Mouse (Mus musculus) ES-Bruce4 (cell line): ENCODE results near the gene Ppp1r27. TPM values are rescaled to one million over a fixed set of nuclear protein-coding genes. Genes with fewer than 3 reads are reported as not detected.

Source experiments
- H3K27ac ChIP-seq: 2 replicates; pipeline ENCODE4 v1.5.1; 2012; ENCODE audit warnings: low read length, inconsistent platforms; ENCODE audit not compliant: insufficient read depth
- H3K27me3 ChIP-seq: 2 replicates; pipeline ENCODE4 v1.6.1; 2012; ENCODE audit warnings: mild to moderate bottlenecking, low read length, inconsistent platforms; ENCODE audit not compliant: control insufficient read depth, poor library complexity, insufficient read depth, severe bottlenecking
- H3K36me3 ChIP-seq: 2 replicates; pipeline ENCODE4 v1.6.1; 2012; ENCODE audit warnings: inconsistent platforms, mild to moderate bottlenecking, low read length, moderate library complexity; ENCODE audit not compliant: control insufficient read depth, poor library complexity, insufficient read depth, severe bottlenecking
- H3K4me1 ChIP-seq: one replicate; pipeline ENCODE4 v1.8.1; 2011; ENCODE audit warnings: low read length; ENCODE audit not compliant: control insufficient read depth, insufficient read depth
- H3K4me3 ChIP-seq: 2 replicates; pipeline ENCODE4 v1.5.1; 2011; ENCODE audit warnings: low read depth, mild to moderate bottlenecking, low read length
- H3K9ac ChIP-seq: 2 replicates; pipeline ENCODE4 v1.6.1; 2012; ENCODE audit warnings: low read depth, mild to moderate bottlenecking, inconsistent platforms; ENCODE audit not compliant: poor library complexity, severe bottlenecking
- H3K9me3 ChIP-seq: replicated peaks from 2 replicates; pipeline ENCODE4 v1.6.1; 2012; ENCODE audit warnings: mild to moderate bottlenecking, low read length, inconsistent platforms; ENCODE audit not compliant: control insufficient read depth, poor library complexity, insufficient read depth, severe bottlenecking
- CTCF ChIP-seq: IDR thresholded peaks from one replicate; pipeline ENCODE4 v1.8.1; 2011; ENCODE audit warnings: low read depth, low read length
- EP300 ChIP-seq: IDR thresholded peaks from 2 replicates; pipeline ENCODE4 v1.6.1; 2011; ENCODE audit warnings: low read depth, low read length; ENCODE audit not compliant: insufficient read depth
- POLR2A ChIP-seq: IDR thresholded peaks from one replicate; pipeline ENCODE4 v1.8.1; 2011; ENCODE audit warnings: low read length; ENCODE audit not compliant: insufficient read depth
- polyA plus RNA-seq: library from polyadenylated mRNA; stranded (reverse); fragments of >200 nt; gene quantifications from 2 replicates; pipeline ENCODE4 v1.2.4, GENCODE M21; 2011; ENCODE audit warnings: low read depth; ENCODE audit not compliant: missing spikeins, insufficient read depth, insufficient read length

Ppp1r27 gene
- polyA plus RNA-seq, 1 experiment: not detected

DNA sequence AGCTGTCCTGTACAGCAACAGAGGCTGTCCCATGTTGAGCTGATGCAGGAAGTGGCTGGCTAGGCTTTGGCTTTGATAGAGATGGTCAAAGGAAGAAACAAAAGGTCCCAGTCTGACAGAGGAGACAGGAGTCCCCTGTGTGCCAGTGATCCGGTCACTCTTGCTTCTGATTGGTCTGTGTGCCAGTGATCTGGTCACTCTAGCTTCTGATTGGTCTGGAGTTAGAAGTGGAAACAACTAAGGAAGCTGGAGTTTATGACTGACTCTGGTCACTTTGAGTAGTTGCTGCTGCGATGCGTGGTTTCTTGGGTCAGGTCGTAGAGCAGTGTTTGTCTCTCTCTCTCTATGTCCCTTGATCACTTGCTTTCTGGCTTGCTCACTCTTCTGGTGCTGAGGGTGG, 49.2 kb downstream of the Ppp1r27 start:
- 0 out of 2 replicates have a peak, but pooled peaks cover 3% of the 10 kb centered on the region for H3K36me3 ChIP-seq
- H3K4me1 ChIP-seq: no peaks in the 10 kb centered on the region
- no peaks in the 10 kb centered on the region for H3K27me3 ChIP-seq
- no peak overlapping the region for H3K27ac ChIP-seq
- no peak overlapping the region for H3K9ac ChIP-seq
- H3K4me3 ChIP-seq: no peak overlapping the region
- TF ChIP-seq EP300 (no peak), CTCF (no peak), POLR2A (no peak)
- H3K9me3 ChIP-seq: no peaks in the 10 kb centered on the region

DNA sequence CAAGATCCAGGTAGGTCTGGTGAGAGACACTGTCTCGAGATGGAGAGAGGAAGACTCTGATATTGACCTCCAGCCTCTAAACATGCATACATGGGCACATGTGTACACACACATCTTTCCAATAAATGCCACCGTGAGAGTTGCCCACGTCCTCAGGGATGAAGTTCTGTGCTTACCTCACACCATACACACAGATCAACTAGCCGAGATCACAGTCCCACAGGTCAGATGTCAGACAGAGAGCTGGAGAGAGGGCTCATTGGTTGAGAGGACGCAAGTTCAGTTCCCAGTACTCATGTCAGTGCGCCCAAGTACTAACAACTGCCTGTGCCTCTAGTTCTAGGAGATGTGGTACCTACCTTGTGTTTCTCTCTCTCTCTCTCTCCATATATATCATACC, 49.9 kb downstream of the Ppp1r27 start:
- no peak overlapping the region for H3K4me3 ChIP-seq
- no peak for TF ChIP-seq CTCF
- no peak for TF ChIP-seq EP300
- TF ChIP-seq POLR2A: no peak
- H3K4me1 ChIP-seq: no peaks in the 10 kb centered on the region
- H3K9me3 ChIP-seq: no peaks in the 10 kb centered on the region
- H3K36me3 ChIP-seq: 0 out of 2 replicates have a peak, but pooled peaks cover 3% of the 10 kb centered on the region
- no peaks in the 10 kb centered on the region for H3K27me3 ChIP-seq
- no peak overlapping the region for H3K9ac ChIP-seq
- H3K27ac ChIP-seq: no peak overlapping the region

DNA sequence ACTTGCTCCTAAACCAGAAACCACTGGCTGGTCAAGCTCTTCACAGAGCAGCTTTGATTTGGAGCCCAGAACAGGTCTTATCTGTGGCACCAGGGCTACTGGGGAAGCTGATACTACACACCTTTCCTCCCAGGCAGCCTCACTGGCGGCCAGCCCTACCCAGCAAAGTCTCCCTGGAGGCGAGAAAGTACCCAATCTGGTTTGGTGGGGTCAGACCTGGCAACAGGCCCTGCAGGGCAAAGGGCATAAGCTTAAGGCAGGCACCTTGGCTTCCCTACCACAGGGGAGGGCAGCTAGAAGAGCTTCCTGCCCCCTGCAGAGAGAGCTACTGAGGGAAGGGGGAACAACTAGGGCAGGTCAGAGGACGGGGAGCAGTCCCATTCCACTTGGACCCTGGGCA, 50.6 kb downstream of the Ppp1r27 start:
- TF ChIP-seq EP300 (no peak), CTCF (no peak), POLR2A (no peak)
- H3K4me1 ChIP-seq: no peaks in the 10 kb centered on the region
- H3K9me3 ChIP-seq: no peaks in the 10 kb centered on the region
- no peaks in the 10 kb centered on the region for H3K27me3 ChIP-seq
- H3K27ac ChIP-seq: no peak overlapping the region
- no peak overlapping the region for H3K4me3 ChIP-seq
- H3K36me3 ChIP-seq: 0 out of 2 replicates have a peak, but pooled peaks cover 7% of the 10 kb centered on the region
- no peak overlapping the region for H3K9ac ChIP-seq

Other genes with a start within 250 kb of the Ppp1r27 start
- 2,484 and 2,505 TPM in 2 replicates for gene Actg1, start 202.6 kb downstream of the Ppp1r27 start, polyA plus RNA-seq
- not detected in 2 replicates for gene Fscn2, start 189.6 kb downstream of the Ppp1r27 start, polyA plus RNA-seq
- gene Faap100, start 172.4 kb downstream of the Ppp1r27 start, polyA plus RNA-seq: 13.2 and 15.2 TPM in 2 replicates
- gene Nploc4, start 113.4 kb downstream of the Ppp1r27 start, polyA plus RNA-seq: 66.9 and 77.2 TPM in 2 replicates
- not detected in 2 replicates for gene Tspan10, start 108.5 kb downstream of the Ppp1r27 start, polyA plus RNA-seq
- gene Pde6g, start 97.6 kb downstream of the Ppp1r27 start, polyA plus RNA-seq: 0.93 and 1.0 TPM in 2 replicates
- 5.8 and 6.1 TPM in 2 replicates for gene Oxld1, start 93.1 kb downstream of the Ppp1r27 start, polyA plus RNA-seq
- gene Ccdc137, start 93.0 kb downstream of the Ppp1r27 start, polyA plus RNA-seq: 15.0 and 16.1 TPM in 2 replicates
- gene Arl16, start 83.5 kb downstream of the Ppp1r27 start, polyA plus RNA-seq: 10.7 and 11.0 TPM in 2 replicates
- gene Mrpl12, start 66.5 kb downstream of the Ppp1r27 start, polyA plus RNA-seq: 83.6 and 90.5 TPM in 2 replicates
- 8.3 TPM in 2 replicates for gene Slc25a10, start 59.3 kb downstream of the Ppp1r27 start, polyA plus RNA-seq
- gene Gcgr, start 20.4 kb downstream of the Ppp1r27 start, polyA plus RNA-seq: 0.65 TPM in 1 of 2 replicates, not detected in the other
- 46.4 and 53.4 TPM in 2 replicates for gene Mcrip1, start 1.4 kb downstream of the Ppp1r27 start, polyA plus RNA-seq
- 326 and 338 TPM in 2 replicates for gene P4hb, start 22.1 kb upstream of the Ppp1r27 start, polyA plus RNA-seq
- 269 and 298 TPM in 2 replicates for gene Arhgdia, start 30.5 kb upstream of the Ppp1r27 start, polyA plus RNA-seq
- 229 and 242 TPM in 2 replicates for gene Alyref, start 47.2 kb upstream of the Ppp1r27 start, polyA plus RNA-seq
- gene Anapc11, start 47.3 kb upstream of the Ppp1r27 start, polyA plus RNA-seq: 84.0 and 100 TPM in 2 replicates
- not detected in 2 replicates for gene Npb, start 57.3 kb upstream of the Ppp1r27 start, polyA plus RNA-seq
- 37.0 and 39.6 TPM in 2 replicates for gene Pcyt2, start 66.8 kb upstream of the Ppp1r27 start, polyA plus RNA-seq
- 10.8 and 11.1 TPM in 2 replicates for gene Sirt7, start 74.1 kb upstream of the Ppp1r27 start, polyA plus RNA-seq
- gene Mafg, start 82.5 kb upstream of the Ppp1r27 start, polyA plus RNA-seq: 48.0 and 53.0 TPM in 2 replicates
- 41.7 and 55.3 TPM in 2 replicates for gene Pycr1, start 92.6 kb upstream of the Ppp1r27 start, polyA plus RNA-seq
- not detected in 2 replicates for gene Myadml2, start 97.0 kb upstream of the Ppp1r27 start, polyA plus RNA-seq
- gene Notum, start 110.0 kb upstream of the Ppp1r27 start, polyA plus RNA-seq: 2.3 and 5.1 TPM in 2 replicates
- gene Aspscr1, start 121.8 kb upstream of the Ppp1r27 start, polyA plus RNA-seq: 46.5 and 50.8 TPM in 2 replicates
- 38.0 and 45.3 TPM in 2 replicates for gene Cenpx, start 162.6 kb upstream of the Ppp1r27 start, polyA plus RNA-seq
- 7.3 and 9.8 TPM in 2 replicates for gene Lrrc45, start 162.8 kb upstream of the Ppp1r27 start, polyA plus RNA-seq
- gene Rac3, start 170.3 kb upstream of the Ppp1r27 start, polyA plus RNA-seq: 16.6 and 20.7 TPM in 2 replicates
- 54.3 and 68.2 TPM in 2 replicates for gene Dcxr, start 176.1 kb upstream of the Ppp1r27 start, polyA plus RNA-seq
- not detected in 2 replicates for gene Cbr2, start 181.0 kb upstream of the Ppp1r27 start, polyA plus RNA-seq
- gene Hmga1b, start 211.7 kb upstream of the Ppp1r27 start, polyA plus RNA-seq: 56.2 and 85.9 TPM in 2 replicates
- gene Rfng, start 233.1 kb upstream of the Ppp1r27 start, polyA plus RNA-seq: 8.9 and 9.3 TPM in 2 replicates
- gene Gps1, start 233.1 kb upstream of the Ppp1r27 start, polyA plus RNA-seq: 92.0 and 95.2 TPM in 2 replicates
- gene Dus1l, start 245.3 kb upstream of the Ppp1r27 start, polyA plus RNA-seq: 56.7 and 66.9 TPM in 2 replicates